Mouse (Mus musculus) E14TG2a.4 (cell line): ENCODE data around the gene Zfp853.

Experiments used
- CTCF ChIP-seq: conservative IDR thresholded peaks from 2 replicates; pipeline ENCODE4 v1.5.1; 2014; ENCODE audit warnings: low read length
- NANOG ChIP-seq: IDR thresholded peaks from 2 replicates; pipeline ENCODE4 v1.6.1; 2014; ENCODE audit warnings: borderline replicate concordance, low read length, mixed read lengths
- POU5F1 ChIP-seq: IDR thresholded peaks from 2 replicates; pipeline ENCODE4 v1.6.1; 2014; ENCODE audit warnings: low read length, borderline replicate concordance

GRCm38 (mm10) chr5:143289299-143289698, 4.1 kb downstream of the Zfp853 start:
- TF ChIP-seq CTCF (no peak), POU5F1 (no peak), NANOG (no peak)
